Comparison of ENCODE assay signal across 7 mouse cellular contexts in genomic region chr8:126516620-126517577, GRCm38 (mm10). TPM values are rescaled to one million over a fixed set of nuclear protein-coding genes. Genes with fewer than 3 reads are reported as not detected.
A peak's percentile ranks its signal among the peaks of the same experiment; 100 is the strongest.
DNase-seq lines count a peak whose midpoint lies in the region; ATAC-seq lines count a peak whose summit lies in the region.

No protein-coding gene starts in this region.

- peak; percentile 98 for DNase-seq in adrenal gland, postnatal 14 days
- DNase-seq in embryo, embryonic 9.5 days (ENCODE audit: extremely low spot score): peak; percentile 46
- DNase-seq in gastrocnemius, postnatal 36 days: peak; percentile 89 to 93
- DNase-seq in left cerebral cortex, postnatal 25 days (ENCODE audit: low spot score in 2 of 2): peak; percentile 98 to 100
- DNase-seq in mesoderm, embryonic 11.5 days (ENCODE audit: low read depth, low spot score): peak; percentile 87
- peak; percentile 97 for DNase-seq in right cerebral cortex, postnatal 25 days

- H3K27me3 ChIP-seq in intestine, embryonic 16.5 days (replicated peaks; ENCODE audit: control insufficient read depth, insufficient read depth, low read length): no peaks in the 10 kb centered on the region

- peak overlapping the region; percentile 75 for H3K4me2 ChIP-seq in intestine, embryonic 16.5 days (ENCODE audit: low read depth, low read length)

- 7% methylated on average over 27 of the region's 27 CpGs for WGBS in intestine, embryonic 16.5 days

- peak overlapping the region; percentile 31 for H3K4me3 ChIP-seq in intestine, embryonic 16.5 days (ENCODE audit: low read length)

- peak overlapping the region; percentile 79 for H3K27ac ChIP-seq in intestine, embryonic 16.5 days (ENCODE audit: low read length)

- H3K9ac ChIP-seq in intestine, embryonic 16.5 days (ENCODE audit: low read depth, low read length): peak overlapping the region; percentile 36

- peaks cover 21% of the 10 kb centered on the region for H3K4me1 ChIP-seq in intestine, embryonic 16.5 days (ENCODE audit: control insufficient read depth, insufficient read depth, low read length)

- H3K9me3 ChIP-seq in intestine, embryonic 16.5 days (ENCODE audit: control insufficient read depth, low read length): no peaks in the 10 kb centered on the region

- intact Hi-C loops in gastrocnemius, postnatal 36 days (cut with DNase I): loop anchor here (5.0 kb wide), 2 partner anchors 35 to 75 kb away; partner anchors contain the start of gene Irf2bp2
- intact Hi-C loops in left cerebral cortex, postnatal 25 days (cut with DNase I): loop anchor here (2.0 to 5.0 kb wide), 2 partner anchors 78 to 320 kb away; no protein-coding TSS in a partner anchor

- peak; percentile 79 for ATAC-seq in intestine, embryonic 16.5 days

- no peaks in the 10 kb centered on the region for H3K36me3 ChIP-seq in intestine, embryonic 16.5 days (ENCODE audit: control insufficient read depth, insufficient read depth, low read length)

RNA-seq across cellular contexts. Expression of gene Tarbp1, which starts 42.0 kb away (rescaled TPM):
- 9.4 and 10.0 TPM in 2 replicates for total RNA-seq in adrenal gland, postnatal 14 days (2021)
- total RNA-seq in gastrocnemius, postnatal 36 days (2021): 1 to 10 TPM; 4.5 to 5.7 TPM
- 1.6 and 1.9 TPM in 2 replicates for polyA plus RNA-seq in intestine, embryonic 16.5 days (2015; fragmentation: Nextera tagmentation; extraction: Ambion mirVana)
- total RNA-seq in left cerebral cortex, postnatal 25 days (2021): 1 to 10 TPM; 3.6 to 4.2 TPM

Comparison
In these comparisons a context has a peak if more than half of its experiments do, and no peak if none do; other contexts are left out.
1. Peak in every context shown above with its lines: DNase-seq, ATAC-seq, H3K4me3 ChIP-seq and H3K27ac ChIP-seq.
2. DNase-seq: peak in every context shown above with its lines; median percentile 99 in left cerebral cortex, postnatal 25 days; 98 in adrenal gland, postnatal 14 days; 97 in right cerebral cortex, postnatal 25 days; 91 in gastrocnemius, postnatal 36 days; 87 in mesoderm, embryonic 11.5 days; 46 in embryo, embryonic 9.5 days.